ENCODE assay signal across 8 mouse cellular contexts in genomic region chr7:16284904-16285303, GRCm38 (mm10). TPM values are rescaled to one million over a fixed set of nuclear protein-coding genes. Genes with fewer than 3 reads are reported as not detected.
DNase-seq lines count a peak whose midpoint lies in the region; ATAC-seq and TF ChIP-seq lines count a peak whose summit lies in the region.

No protein-coding gene starts in this region.

- TF ChIP-seq POLR2A in CH12.LX (IDR thresholded peaks at IDR 0.05; ENCODE audit: low read depth, low read length) = no peak

- no peaks in the 10 kb centered on the region for H3K27me3 ChIP-seq in heart, embryonic 13.5 days (replicated peaks)
- no peaks in the 10 kb centered on the region for H3K27me3 ChIP-seq in CH12.LX (replicated peaks)
- H3K27me3 ChIP-seq in forebrain, embryonic 12.5 days = no peaks in the 10 kb centered on the region
- no peaks in the 10 kb centered on the region for H3K27me3 ChIP-seq in liver, embryonic 12.5 days (replicated peaks)

- peak overlapping the region; percentile 97 for H3K27ac ChIP-seq in heart, embryonic 13.5 days (replicated peaks)
- H3K27ac ChIP-seq in CH12.LX (ENCODE audit: insufficient read depth, low read depth) = no peak overlapping the region
- H3K27ac ChIP-seq in forebrain, embryonic 12.5 days = no peak overlapping the region
- peak overlapping the region; percentile 96 for H3K27ac ChIP-seq in liver, embryonic 12.5 days

- H3K79me2 ChIP-seq in CH12.LX (replicated peaks; ENCODE audit: control insufficient read depth, extremely low read depth, insufficient read depth, poor library complexity, severe bottlenecking) = peaks cover 12% of the 10 kb centered on the region

- 71% methylated on average over 9 of the region's 9 CpGs for WGBS in heart, embryonic 13.5 days
- WGBS in forebrain, embryonic 12.5 days = 74% methylated on average over 9 of the region's 9 CpGs
- WGBS in liver, embryonic 12.5 days (ENCODE audit: insufficient replicate concordance) = 70% methylated on average over 9 of the region's 9 CpGs

- in situ Hi-C loops in CH12.LX (cut with MboI; ENCODE audit: low pct_ligation_motif_present, low pct_unique_long_range_greater_than_20kb, low sequenced_read_pairs) = no loop called here

- peak overlapping the region; percentile 73 for H3K9ac ChIP-seq in heart, embryonic 13.5 days
- H3K9ac ChIP-seq in CH12.LX (ENCODE audit: insufficient read depth, low read depth) = no peak overlapping the region
- H3K9ac ChIP-seq in forebrain, embryonic 12.5 days = no peak overlapping the region
- H3K9ac ChIP-seq in liver, embryonic 12.5 days = no peak overlapping the region

- no peak for TF ChIP-seq RAD21 in CH12.LX (IDR thresholded peaks at IDR 0.05; ENCODE audit: low read depth, low read length)

- peak overlapping the region; percentile 77 for H3K4me3 ChIP-seq in heart, embryonic 13.5 days
- H3K4me3 ChIP-seq in CH12.LX (replicated peaks in 1 of 3; ENCODE audit: low read depth in 2 of 3, low read length in 2 of 3, poor library complexity in 1 of 3) = peak overlapping the region in 1 of 3 experiments; percentile 62
- peak overlapping the region; percentile 81 for H3K4me3 ChIP-seq in forebrain, embryonic 12.5 days (replicated peaks)
- H3K4me3 ChIP-seq in liver, embryonic 12.5 days = peak overlapping the region; percentile 79

- TF ChIP-seq EP300 in CH12.LX (IDR thresholded peaks at IDR 0.05; ENCODE audit: low read length) = no peak

- H3K4me1 ChIP-seq in heart, embryonic 13.5 days = peaks cover 11% of the 10 kb centered on the region
- peaks cover 0 to 14% of the 10 kb centered on the region in 2 experiments; a peak in 2 of 4 replicates for H3K4me1 ChIP-seq in CH12.LX (ENCODE audit: control insufficient read depth in 1 of 2, insufficient read depth in 2 of 2)
- peaks cover 11% of the 10 kb centered on the region for H3K4me1 ChIP-seq in forebrain, embryonic 12.5 days
- H3K4me1 ChIP-seq in liver, embryonic 12.5 days = peaks cover 35% of the 10 kb centered on the region

- intact Hi-C loops in heart, postnatal 25 days (cut with DNase I) = no loop called here

- no peaks in the 10 kb centered on the region for H3K9me3 ChIP-seq in heart, embryonic 13.5 days
- no peaks in the 10 kb centered on the region for H3K9me3 ChIP-seq in CH12.LX (replicated peaks; ENCODE audit: low read length)
- H3K9me3 ChIP-seq in forebrain, embryonic 12.5 days = no peaks in the 10 kb centered on the region
- H3K9me3 ChIP-seq in liver, embryonic 12.5 days (replicated peaks) = no peaks in the 10 kb centered on the region

- no peak for DNase-seq in heart, postnatal 25 days (ENCODE audit: low spot score)
- DNase-seq in CH12.LX (ENCODE audit: extremely low read depth) = no peak
- DNase-seq in frontal cortex, postnatal 36 days (ENCODE audit: low spot score in 2 of 2) = no peak
- no peak for DNase-seq in T-cell, adult 2 months (ENCODE audit: low spot score)
- DNase-seq in urinary bladder, postnatal 36 days (ENCODE audit: low spot score in 2 of 2) = no peak

- dilution Hi-C loops in CH12.LX (cut with MboI; ENCODE audit: extremely low pct_ligation_motif_present, extremely low pct_unique_long_range_greater_than_20kb, low sequenced_read_pairs) = no loop called here

- no peak for ATAC-seq in heart, embryonic 13.5 days (ENCODE audit: extremely low read depth, insufficient number of reproducible peaks, low FRiP score, low TSS enrichment)
- no peak for ATAC-seq in forebrain, embryonic 12.5 days (ENCODE audit: low FRiP score)
- no peak for ATAC-seq in liver, embryonic 12.5 days

- no peak for TF ChIP-seq CTCF in CH12.LX (conservative IDR thresholded peaks at IDR 0.05 in 1 of 2, IDR thresholded peaks at IDR 0.05 in 1 of 2; ENCODE audit: low read depth in 2 of 2, low read length in 2 of 2)

- peaks cover 43% of the 10 kb centered on the region for H3K36me3 ChIP-seq in heart, embryonic 13.5 days
- peaks cover 39 to 48% of the 10 kb centered on the region in 2 experiments for H3K36me3 ChIP-seq in CH12.LX (replicated peaks in 1 of 2; ENCODE audit: control insufficient read depth in 1 of 2, insufficient read depth in 1 of 2, low read length in 1 of 2)
- peaks cover 42% of the 10 kb centered on the region for H3K36me3 ChIP-seq in forebrain, embryonic 12.5 days (replicated peaks)
- H3K36me3 ChIP-seq in liver, embryonic 12.5 days = peaks cover 46% of the 10 kb centered on the region

- peak overlapping the region; percentile 80 for H3K4me2 ChIP-seq in heart, embryonic 13.5 days
- peak overlapping the region; percentile 52 for H3K4me2 ChIP-seq in CH12.LX (ENCODE audit: insufficient read depth, low read depth, poor library complexity, severe bottlenecking)
- H3K4me2 ChIP-seq in forebrain, embryonic 12.5 days = peak overlapping the region; percentile 56
- H3K4me2 ChIP-seq in liver, embryonic 12.5 days = peak overlapping the region; percentile 90

TF ChIP-seq in CH12.LX, 34 proteins besides CTCF, POLR2A, EP300 and RAD21:
- TF ChIP-seq MAZ (IDR thresholded peaks at IDR 0.05; ENCODE audit: low read depth, low read length) (no peak), POLR2AphosphoS2 (IDR thresholded peaks at IDR 0.05; ENCODE audit: low read depth, low read length) (no peak), ZKSCAN1 (IDR thresholded peaks at IDR 0.05; ENCODE audit: borderline replicate concordance, low read depth, low read length) (no peak), ETS1 (conservative IDR thresholded peaks at IDR 0.05; ENCODE audit: low read depth, low read length) (no peak), CHD1 (IDR thresholded peaks at IDR 0.05; ENCODE audit: low read depth, low read length) (no peak), MYC (IDR thresholded peaks at IDR 0.05; ENCODE audit: low read depth, low read length) (no peak), HCFC1 (IDR thresholded peaks at IDR 0.05; ENCODE audit: low read depth, low read length) (no peak), MEF2A (IDR thresholded peaks at IDR 0.05; ENCODE audit: borderline replicate concordance, low read depth, low read length) (no peak), NELFE (IDR thresholded peaks at IDR 0.05; ENCODE audit: low read depth, low read length) (no peak), CHD2 (IDR thresholded peaks at IDR 0.05; ENCODE audit: low read length) (no peak), IRF4 (IDR thresholded peaks at IDR 0.05; ENCODE audit: low read depth, low read length) (no peak), ELF1 (IDR thresholded peaks at IDR 0.05; ENCODE audit: low read depth, low read length) (no peak)

RNA-seq across cellular contexts. Expression of gene Ccdc9, which starts 1.7 kb away (rescaled TPM):
- 14.3 and 16.5 TPM in 2 replicates for polyA plus RNA-seq in heart, embryonic 13.5 days (2015; fragmentation: Nextera tagmentation; extraction: Ambion mirVana)
- 10 to 100 TPM; 30.7 to 35.3 TPM for total RNA-seq in heart, postnatal 25 days (2021)
- total RNA-seq in CH12.LX (2012; rRNA removed) (47.6 and 53.3 TPM in 2 replicates), CH12.LX (2014; rRNA removed) (32.0 and 37.5 TPM in 2 replicates)
- 81.0 and 94.2 TPM in 2 replicates for polyA plus RNA-seq in CH12.LX (2012; ENCODE audit: insufficient read length, low read depth)
- 42.3 and 44.6 TPM in 2 replicates for polyA plus RNA-seq in forebrain, embryonic 12.5 days (2016; fragmentation: Nextera tagmentation; extraction: Ambion mirVana)
- 29.7 and 30.0 TPM in 2 replicates for polyA plus RNA-seq in liver, embryonic 12.5 days (2016; fragmentation: Nextera tagmentation; extraction: Ambion mirVana)

RNA-seq across cellular contexts. Expression of gene Inafm1, which starts 11.5 kb away (rescaled TPM):
- polyA plus RNA-seq in heart, embryonic 13.5 days (2015; fragmentation: Nextera tagmentation; extraction: Ambion mirVana) = 10.7 TPM in 2 replicates
- 10 to 100 TPM; 13.7 to 15.0 TPM for total RNA-seq in heart, postnatal 25 days (2021)
- total RNA-seq in CH12.LX (2012; rRNA removed) (5.6 and 7.4 TPM in 2 replicates), CH12.LX (2014; rRNA removed) (1.1 and 1.5 TPM in 2 replicates)
- 9.3 and 9.5 TPM in 2 replicates for polyA plus RNA-seq in CH12.LX (2012; ENCODE audit: insufficient read length, low read depth)
- polyA plus RNA-seq in forebrain, embryonic 12.5 days (2016; fragmentation: Nextera tagmentation; extraction: Ambion mirVana) = 13.4 and 14.5 TPM in 2 replicates
- 8.6 and 8.8 TPM in 2 replicates for polyA plus RNA-seq in liver, embryonic 12.5 days (2016; fragmentation: Nextera tagmentation; extraction: Ambion mirVana)

RNA-seq across cellular contexts. Expression of gene Bbc3, which starts 23.3 kb away (rescaled TPM):
- 8.2 and 8.8 TPM in 2 replicates for polyA plus RNA-seq in heart, embryonic 13.5 days (2015; fragmentation: Nextera tagmentation; extraction: Ambion mirVana)
- 1 to 10 TPM; 3.7 to 4.7 TPM for total RNA-seq in heart, postnatal 25 days (2021)
- 33.2 and 61.7 TPM in 2 replicates for total RNA-seq in CH12.LX (2012; rRNA removed)
- 23.2 and 25.4 TPM in 2 replicates for total RNA-seq in CH12.LX (2014; rRNA removed)
- polyA plus RNA-seq in CH12.LX (2012; ENCODE audit: insufficient read length, low read depth) = 22.2 and 23.3 TPM in 2 replicates
- polyA plus RNA-seq in forebrain, embryonic 12.5 days (2016; fragmentation: Nextera tagmentation; extraction: Ambion mirVana) = 12.8 and 14.6 TPM in 2 replicates
- 5.9 and 7.6 TPM in 2 replicates for polyA plus RNA-seq in liver, embryonic 12.5 days (2016; fragmentation: Nextera tagmentation; extraction: Ambion mirVana)

RNA-seq across cellular contexts. Expression of gene C5ar1, which starts 25.6 kb away (rescaled TPM):
- 1.5 and 2.2 TPM in 2 replicates for polyA plus RNA-seq in heart, embryonic 13.5 days (2015; fragmentation: Nextera tagmentation; extraction: Ambion mirVana)
- 1 to 10 TPM; 5.1 to 6.5 TPM for total RNA-seq in heart, postnatal 25 days (2021)
- not detected in 2 replicates for total RNA-seq in CH12.LX (2012; rRNA removed)
- total RNA-seq in CH12.LX (2014; rRNA removed) = not detected in 2 replicates
- polyA plus RNA-seq in CH12.LX (2012; ENCODE audit: insufficient read length, low read depth) = not detected in 2 replicates
- 0.70 and 0.73 TPM in 2 replicates for polyA plus RNA-seq in forebrain, embryonic 12.5 days (2016; fragmentation: Nextera tagmentation; extraction: Ambion mirVana)
- 1.7 and 2.1 TPM in 2 replicates for polyA plus RNA-seq in liver, embryonic 12.5 days (2016; fragmentation: Nextera tagmentation; extraction: Ambion mirVana)

RNA-seq across cellular contexts. Expression of gene C5ar2, which starts 41.0 kb away (rescaled TPM):
- polyA plus RNA-seq in heart, embryonic 13.5 days (2015; fragmentation: Nextera tagmentation; extraction: Ambion mirVana) = 0.76 and 0.78 TPM in 2 replicates
- total RNA-seq in heart, postnatal 25 days (2021) = 1 to 10 TPM; 1.4 to 1.9 TPM
- total RNA-seq in CH12.LX (2012; rRNA removed) (0.04 TPM in 2 replicates), CH12.LX (2014; rRNA removed) (0.11 and 0.30 TPM in 2 replicates)
- 0.22 and 0.33 TPM in 2 replicates for polyA plus RNA-seq in CH12.LX (2012; ENCODE audit: insufficient read length, low read depth)
- polyA plus RNA-seq in forebrain, embryonic 12.5 days (2016; fragmentation: Nextera tagmentation; extraction: Ambion mirVana) = not detected in 2 replicates
- polyA plus RNA-seq in liver, embryonic 12.5 days (2016; fragmentation: Nextera tagmentation; extraction: Ambion mirVana) = 1.6 and 1.7 TPM in 2 replicates

Comparison
In these comparisons a context has a peak if more than half of its experiments do, and no peak if none do; other contexts are left out.
1. H3K27ac ChIP-seq: peak in heart, embryonic 13.5 days (single experiment) and liver, embryonic 12.5 days (single experiment); none in CH12.LX (single experiment) and forebrain, embryonic 12.5 days (single experiment).
2. Peak in every context shown above with its lines, with median percentiles within 50 percentile points of each other: H3K4me2 ChIP-seq.